Mouse (Mus musculus) megakaryocyte progenitor cell, adult 5-6 weeks (primary cell): ENCODE measurements around the gene Polr2f. TPM values are rescaled to one million over a fixed set of nuclear protein-coding genes. Genes with fewer than 3 reads are reported as not detected.

Source experiments
- ATAC-seq: replicated peaks from 2 replicates; pipeline ENCODE4 v1.8.0; 2016; ENCODE audit warnings: mild to moderate bottlenecking, moderate TSS enrichment, inconsistent platforms; ENCODE audit not compliant: poor library complexity
- total RNA-seq, 2 experiments: library from RNA; stranded (forward) in 1 of 2; stranded (reverse) in 1 of 2; fragments of 157-497, 149-512 nt in 1 of 2; fragments of 200-1000 nt in 1 of 2; gene quantifications; 2 replicates each; pipeline versions ENCODE4 v1.2.3 to v1.2.4; 2015 to 2017

The Polr2f gene
- total RNA-seq (2015) (76.7 and 114 TPM in 2 replicates), total RNA-seq (2017) (88.6 and 104 TPM in 2 replicates)

- ATAC-seq: peak; percentile 95
Measured at GRCm38 (mm10) chr15:79140866-79141565, at the start of gene Polr2f, which contains the start of gene 1700088E04Rik. Polr2f (plus strand) TSS chr15:79141009. 1700088E04Rik (minus strand) TSS chr15:79141253.

- ATAC-seq: no peak
Measured at GRCm38 (mm10) chr15:79092284-79092683, 48.5 kb upstream of the Polr2f start.

DNA sequence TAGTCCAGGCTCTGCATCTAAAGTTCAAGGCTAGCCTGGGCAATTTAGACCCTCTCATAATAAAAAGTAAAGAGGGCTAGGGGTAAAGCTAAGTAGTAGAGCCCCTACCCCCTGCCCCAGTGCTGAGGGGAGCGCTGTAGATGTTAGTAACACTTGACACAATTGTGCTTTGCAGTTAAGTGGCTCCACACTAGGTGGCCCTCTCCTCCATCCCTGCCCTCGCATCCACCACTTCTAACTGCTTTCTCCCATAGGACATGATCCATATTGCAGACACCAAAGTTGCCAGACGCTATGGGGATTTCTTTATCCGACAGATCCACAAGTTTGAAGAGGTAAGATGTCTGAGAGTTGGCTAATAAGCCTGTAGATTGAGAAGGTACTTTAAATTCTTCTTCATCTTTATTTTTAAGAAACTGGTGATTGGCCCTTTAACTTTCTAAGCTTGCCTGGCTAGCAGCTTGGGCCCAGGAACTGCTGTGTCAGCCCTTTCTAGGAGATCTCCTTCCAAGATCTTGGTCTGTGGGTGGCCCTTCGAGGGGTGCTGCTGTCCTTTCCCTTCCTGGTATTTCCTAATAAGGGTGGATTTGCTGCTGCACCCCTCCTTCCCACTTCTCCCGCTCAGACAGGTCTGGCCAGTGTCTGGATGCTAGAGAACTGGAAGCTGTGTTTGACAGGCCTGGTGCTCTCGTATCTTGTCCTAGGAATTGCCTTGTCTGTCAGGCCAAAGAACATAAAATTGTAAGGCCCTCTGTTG is 47.5 kb upstream of the Polr2f start:
- ATAC-seq: no peak

DNA sequence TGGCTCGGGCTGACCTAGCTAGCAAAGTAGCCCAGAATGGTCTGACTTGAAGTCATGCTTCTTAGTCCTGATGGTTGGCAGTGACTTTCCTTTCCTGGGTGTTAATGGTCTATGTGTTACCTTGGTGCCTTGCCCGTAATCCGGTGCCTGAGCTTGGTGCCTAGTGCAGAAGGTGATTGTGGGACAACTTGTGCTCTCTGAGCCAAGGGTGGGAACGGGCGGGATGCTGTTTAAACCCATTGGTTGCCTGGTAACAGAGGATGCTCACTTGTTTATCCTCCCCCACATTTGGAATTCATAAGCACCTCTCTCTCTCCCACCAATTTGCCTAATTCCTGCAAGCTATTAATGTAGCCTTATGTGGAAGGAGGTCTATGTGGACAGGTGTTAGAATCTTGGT is 45.3 kb upstream of the Polr2f start:
- ATAC-seq: no peak

DNA sequence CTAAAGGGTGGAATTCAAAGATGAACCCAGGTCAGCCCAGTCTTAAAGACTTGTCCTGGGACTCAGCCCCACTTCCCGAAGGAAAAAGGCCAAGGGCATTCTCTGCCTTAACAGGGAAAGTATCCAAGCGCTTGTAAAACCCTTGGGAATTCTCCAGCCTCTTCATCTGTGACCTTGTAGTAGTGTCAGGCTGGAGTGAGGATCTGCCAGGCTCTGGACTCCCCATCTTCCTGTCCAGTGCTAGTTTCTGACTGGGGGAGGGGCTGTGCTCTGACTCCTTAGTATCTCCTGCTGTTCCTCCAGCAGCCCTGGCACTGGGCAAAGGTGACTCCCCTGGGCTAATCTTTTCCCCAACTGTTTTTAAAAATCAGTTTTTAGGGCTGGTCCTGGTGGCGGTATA is 44.3 kb upstream of the Polr2f start:
- ATAC-seq: no peak

GRCm38 (mm10) chr15:79097135-79097534 is 43.7 kb upstream of the Polr2f start:
- no peak for ATAC-seq

GRCm38 (mm10) chr15:79097611-79098025 is 43.2 kb upstream of the Polr2f start:
- peak; percentile 78 for ATAC-seq

DNA sequence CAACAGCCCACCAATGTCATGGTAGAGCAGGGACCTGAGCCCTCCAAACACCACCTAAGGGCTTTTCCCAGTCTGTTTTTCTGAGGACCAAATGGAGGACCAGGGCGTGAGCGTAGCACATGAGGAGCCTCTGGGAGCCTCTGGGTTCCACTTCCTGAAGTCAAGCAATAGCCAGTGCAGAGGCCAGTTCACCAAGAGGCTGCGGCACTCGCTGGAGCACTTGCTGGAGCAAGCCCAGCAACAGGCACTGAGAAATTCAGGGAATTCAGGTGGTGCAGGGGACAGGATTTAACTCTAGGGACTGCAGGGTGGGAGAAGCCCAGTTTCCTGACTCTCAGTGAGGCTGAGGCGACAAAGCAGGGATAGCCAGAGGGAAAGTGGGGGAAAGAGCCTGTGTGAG is 42.6 kb upstream of the Polr2f start:
- no peak for ATAC-seq

- no peak for ATAC-seq
Measured at GRCm38 (mm10) chr15:79098868-79099267, 41.9 kb upstream of the Polr2f start.

DNA sequence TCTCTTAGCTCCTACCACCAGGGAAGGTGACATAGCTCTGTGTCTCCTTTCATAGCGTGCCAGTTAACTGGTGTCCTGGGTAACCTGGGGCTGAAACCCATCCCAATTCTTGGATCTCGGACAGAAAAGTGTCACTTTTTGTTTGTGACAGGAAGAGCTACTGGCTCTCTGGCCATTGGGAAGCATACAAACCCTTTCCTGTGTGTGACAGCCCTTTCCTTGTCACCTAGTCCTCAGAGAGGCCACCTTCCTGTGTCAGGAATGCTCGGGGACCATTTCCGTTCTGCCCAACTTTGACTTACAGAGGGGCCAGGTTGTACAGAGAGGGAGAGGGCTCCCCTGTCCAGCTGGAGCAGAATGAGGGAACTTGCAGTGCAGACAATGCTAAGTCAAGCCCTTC is 41.4 kb upstream of the Polr2f start:
- ATAC-seq: no peak

DNA sequence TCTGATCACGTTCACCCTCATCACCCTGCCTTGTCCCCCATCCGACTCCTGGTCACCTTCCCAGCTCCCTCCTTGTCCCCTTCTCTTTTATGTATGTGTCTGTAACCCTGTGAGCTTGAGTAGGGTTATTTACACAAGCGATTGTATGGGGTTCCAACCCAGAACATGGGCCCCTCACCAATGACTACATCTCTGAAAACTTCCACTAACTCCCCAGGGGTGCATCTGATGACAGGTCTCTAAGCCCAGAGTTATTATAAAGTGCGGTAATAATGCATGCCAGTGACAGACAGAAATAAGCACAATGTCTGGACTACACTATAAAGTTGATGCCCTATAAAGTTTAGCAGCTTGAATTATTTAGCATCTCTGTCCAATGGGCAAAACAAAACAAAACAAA is 40.4 kb upstream of the Polr2f start:
- no peak for ATAC-seq

- ATAC-seq: no peak
Measured at GRCm38 (mm10) chr15:79101531-79101930, 39.3 kb upstream of the Polr2f start.

DNA sequence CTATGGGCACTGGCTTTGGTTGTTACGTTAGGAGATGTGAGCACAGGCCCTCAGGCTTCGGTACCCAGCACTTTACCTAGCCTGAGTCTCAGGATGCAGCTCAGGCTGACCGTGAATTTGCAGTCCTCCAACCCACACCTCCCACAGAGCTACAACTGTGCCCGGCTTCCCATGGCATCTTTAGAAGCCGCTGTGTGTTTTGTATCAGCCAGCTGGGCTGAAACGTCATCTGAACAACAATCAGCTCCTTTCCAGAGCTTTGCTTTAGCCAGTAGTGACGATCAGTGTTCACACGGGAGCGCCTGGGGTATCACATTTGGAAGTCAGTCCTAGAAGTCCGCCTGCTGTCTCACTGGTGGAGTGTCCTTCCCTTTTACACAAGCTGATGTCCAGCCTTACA is 37.5 kb upstream of the Polr2f start:
- ATAC-seq: no peak

DNA sequence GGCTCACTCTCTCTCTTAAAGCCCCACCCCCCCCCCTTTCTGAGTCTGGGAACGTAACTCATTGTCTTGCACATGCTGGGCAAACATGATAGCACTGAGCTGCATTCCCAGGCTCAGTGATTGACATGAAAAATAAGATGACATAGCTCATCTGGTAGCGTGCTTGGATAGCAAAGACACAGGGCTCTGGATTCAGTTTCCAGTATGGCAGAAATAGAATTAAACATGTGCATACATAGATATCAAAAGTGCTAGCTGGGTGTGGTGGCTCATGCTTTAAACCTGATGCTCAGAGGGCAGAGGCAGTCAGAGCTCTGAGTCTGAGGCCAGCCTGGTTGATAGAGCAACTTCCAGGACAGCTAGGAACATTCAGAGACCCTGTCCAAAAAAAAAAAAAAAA is 35.0 kb upstream of the Polr2f start:
- peak; percentile 78 for ATAC-seq

DNA sequence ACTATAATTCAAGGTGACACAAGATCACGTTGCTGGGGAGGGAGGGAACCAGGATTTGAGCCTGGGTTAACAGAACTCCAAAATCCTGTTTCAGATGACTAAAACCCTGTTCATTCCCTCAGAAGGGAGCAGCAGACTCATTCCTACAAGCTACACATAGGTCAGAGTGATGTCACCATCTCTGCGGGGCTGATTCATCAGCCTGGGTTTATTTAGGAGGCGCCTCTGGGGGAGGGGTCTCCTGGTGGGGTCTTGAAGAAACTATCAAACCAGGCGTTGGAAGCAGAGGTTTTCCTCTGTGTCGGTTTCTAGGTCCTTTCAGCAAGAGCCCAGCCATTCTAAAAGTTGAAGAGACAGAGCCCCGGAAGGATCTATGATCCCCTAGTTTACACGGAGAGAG is 32.8 kb upstream of the Polr2f start:
- no peak for ATAC-seq

DNA sequence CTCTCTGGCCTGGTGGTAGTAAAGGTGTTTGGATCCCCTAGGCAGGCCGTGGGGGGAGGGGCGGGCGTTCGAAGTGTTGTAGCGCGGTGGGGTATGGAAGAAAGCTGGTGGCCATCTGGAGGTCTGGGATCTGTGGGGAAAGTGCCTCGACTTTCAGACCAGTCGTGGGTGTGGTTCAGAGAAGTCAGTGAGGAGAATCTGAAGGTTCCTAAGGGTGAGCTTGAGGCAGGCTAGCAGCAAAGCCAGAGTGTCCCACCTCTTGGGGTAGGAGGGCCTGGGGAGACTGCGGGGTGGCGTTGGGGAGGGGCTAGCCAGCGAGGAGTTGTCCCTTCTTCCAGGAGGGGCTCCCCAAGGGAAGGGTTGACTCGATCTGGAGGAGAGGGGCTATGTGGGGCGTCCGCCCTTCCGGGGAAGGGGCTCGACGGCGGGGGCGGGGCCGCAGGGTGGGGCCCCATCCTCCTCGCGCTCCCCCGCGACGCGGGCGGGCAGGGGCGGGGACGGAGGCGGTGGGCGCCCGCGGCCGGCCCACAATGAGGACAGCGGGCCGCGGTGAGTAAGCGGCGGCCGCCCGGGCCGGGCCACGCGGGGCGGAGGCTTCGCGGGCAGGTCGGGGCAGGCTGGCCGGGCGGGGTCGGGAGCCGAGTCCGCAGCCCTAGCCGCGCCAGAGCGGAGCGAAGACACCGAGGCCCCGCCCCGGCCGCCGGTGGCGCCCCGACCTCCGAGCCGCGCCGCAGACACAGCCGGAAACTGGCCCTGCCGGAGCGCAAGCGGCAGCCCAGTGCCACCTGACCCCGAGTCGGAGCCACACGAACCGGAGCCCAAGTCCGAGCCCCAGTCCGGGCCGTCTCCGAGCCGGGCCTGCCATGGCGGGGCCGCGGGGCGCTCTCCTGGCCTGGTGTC is 32.1 kb upstream of the Polr2f start, which contains the start of gene Micall1:
TSS of gene Micall1 (plus strand) at position 478 of the 900 bp plus-strand sequence.
- peak; percentile 18; the same call in 1 of the 2 replicates for ATAC-seq

GRCm38 (mm10) chr15:79109321-79109934 is 31.4 kb upstream of the Polr2f start:
- ATAC-seq: 0 out of 2 replicates have a peak, but pooled peaks have one; percentile 19

- ATAC-seq: no peak
Measured at GRCm38 (mm10) chr15:79110031-79110430, 30.8 kb upstream of the Polr2f start.

DNA sequence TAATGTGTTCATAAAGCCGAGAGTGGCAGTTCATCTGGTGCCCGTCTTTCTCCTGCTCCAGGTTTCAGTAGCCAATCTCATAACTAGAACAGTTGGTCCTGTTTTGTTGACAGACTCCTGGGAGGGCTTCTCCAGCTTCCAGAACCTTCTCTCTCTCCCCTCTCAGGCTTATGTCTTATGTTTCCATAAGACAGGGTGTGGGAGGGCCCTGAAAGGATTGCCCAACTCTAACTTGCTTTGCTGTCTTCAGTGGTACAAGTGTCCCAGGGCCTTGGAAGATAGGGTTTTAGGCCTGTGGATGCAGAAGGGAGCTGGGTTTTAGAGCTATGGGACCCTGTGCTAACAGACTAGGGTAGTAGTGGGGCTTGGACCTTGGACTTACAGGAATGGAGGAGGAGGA is 30.3 kb upstream of the Polr2f start:
- no peak for ATAC-seq

- peak; percentile 40; the same call in 1 of the 2 replicates for ATAC-seq
Measured at GRCm38 (mm10) chr15:79111774-79112173, 29.0 kb upstream of the Polr2f start.

DNA sequence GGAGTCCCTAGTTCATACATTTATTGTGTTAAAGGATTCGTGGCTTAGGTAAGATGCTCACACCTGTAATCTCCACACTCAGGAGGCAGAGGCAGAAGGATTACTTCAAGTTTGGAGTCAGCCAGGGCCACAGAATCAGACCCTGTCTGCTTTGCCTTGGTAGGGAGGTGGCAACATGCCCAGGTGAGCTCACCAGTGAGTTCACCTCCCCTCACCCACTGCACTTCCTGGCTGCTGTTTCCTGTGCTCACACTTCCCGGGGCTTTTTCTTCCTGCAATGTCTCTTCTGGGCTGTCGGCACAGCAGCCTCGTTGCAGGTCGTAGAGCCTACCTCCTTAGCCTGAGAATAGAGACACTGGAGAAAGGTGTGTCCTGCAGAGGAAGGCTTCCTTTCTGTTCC is 25.5 kb upstream of the Polr2f start:
- no peak for ATAC-seq
